Mouse (Mus musculus): ENCODE measurements around the gene Sacm1l.

DNA sequence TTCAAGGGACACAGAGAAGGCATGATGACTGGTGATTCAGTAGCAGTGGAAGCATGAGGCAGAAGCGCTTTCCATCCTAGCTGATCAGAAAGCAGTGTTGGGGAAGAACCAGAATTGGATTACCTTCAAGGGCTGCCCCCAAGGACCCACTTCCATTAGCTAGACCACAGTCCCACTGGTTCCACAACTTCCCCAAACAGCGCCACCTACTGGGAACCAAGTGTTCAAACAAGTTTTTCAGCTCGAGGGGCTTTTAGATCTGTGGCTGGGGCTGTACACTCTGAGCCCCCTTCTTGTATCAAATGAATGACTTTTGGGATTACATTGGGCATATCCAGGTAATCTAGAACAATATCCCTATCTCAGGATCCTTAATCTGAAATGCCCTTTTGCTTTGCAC lies 5.9 kb upstream of the Sacm1l start:
- TF ChIP-seq CTCF (IDR thresholded peaks at IDR 0.05; ENCODE audit: low read depth, low read length) (peak; percentile 64), POLR2A (IDR thresholded peaks at IDR 0.05; ENCODE audit: extremely low read depth, insufficient read depth, low read length) (no peak)

All from liver, adult 2 months (tissue).